Comparison of ENCODE assay signal across 8 mouse cellular contexts in genomic region chr11:61494129-61494997, GRCm38 (mm10). TPM values are rescaled to one million over a fixed set of nuclear protein-coding genes. Genes with fewer than 3 reads are reported as not detected.
A peak's percentile ranks its signal among the peaks of the same experiment; 100 is the strongest.
DNase-seq lines count a peak whose midpoint lies in the region; ATAC-seq lines count a peak whose summit lies in the region.

Gene Mapk7 (minus strand): TSS chr11:61494406.

- H3K4me3 ChIP-seq in hindbrain, embryonic 14.5 days (replicated peaks; ENCODE audit: low read length), result peak within 1 kb of the TSS; percentile 89
- H3K4me3 ChIP-seq in macrophage (ENCODE audit: inconsistent target), result peak within 1 kb of the TSS; percentile 91

- H3K9ac ChIP-seq in hindbrain, embryonic 14.5 days, result peak within 1 kb of the TSS; percentile 89

- no peaks in the 10 kb centered on the region for H3K27me3 ChIP-seq in hindbrain, embryonic 14.5 days (ENCODE audit: control insufficient read depth, insufficient read depth, low read length)

- peaks cover 33% of the 10 kb centered on the region for H3K79me2 ChIP-seq in macrophage (ENCODE audit: inconsistent target)

- H3K4me2 ChIP-seq in hindbrain, embryonic 14.5 days (replicated peaks), result peak within 1 kb of the TSS; percentile 75

- H3K27ac ChIP-seq in hindbrain, embryonic 14.5 days, result peak within 1 kb of the TSS; percentile 92
- H3K27ac ChIP-seq in macrophage, result peak within 1 kb of the TSS; percentile 84

- H3K36me3 ChIP-seq in hindbrain, embryonic 14.5 days (replicated peaks; ENCODE audit: control insufficient read depth, insufficient read depth), result peaks cover 34% of the 10 kb centered on the region
- peaks cover 27% of the 10 kb centered on the region for H3K36me3 ChIP-seq in macrophage (ENCODE audit: inconsistent target)

- peak; percentile 98 for ATAC-seq in hindbrain, embryonic 14.5 days (ENCODE audit: low FRiP score)

- no peaks in the 10 kb centered on the region for H3K9me3 ChIP-seq in hindbrain, embryonic 14.5 days (ENCODE audit: control insufficient read depth, low read length)

- WGBS in hindbrain, embryonic 14.5 days, result under 1% methylated on average over 61 of the region's 62 CpGs
- WGBS in macrophage (ENCODE audit: missing documents), result 2% methylated on average over 55 of the region's 62 CpGs

- peak; percentile 96 for DNase-seq in T-cell, adult 2 months (ENCODE audit: low spot score)
- peak; percentile 97 to 99 for DNase-seq in cerebellum, postnatal 25 days
- DNase-seq in frontal cortex, postnatal 25 days (ENCODE audit: low spot score in 2 of 2), result peak; percentile 93 to 94
- DNase-seq in hindbrain, embryonic 14.5 days (ENCODE audit: low spot score), result peak; percentile 100
- DNase-seq in left cerebral cortex, adult 18-20 months (ENCODE audit: low spot score in 2 of 2), result peak; percentile 91 to 97
- DNase-seq in right cerebral cortex, adult 18-20 months, result peak; percentile 96
- peak; percentile 91 for DNase-seq in urinary bladder, postnatal 10 days (ENCODE audit: low spot score)

- H3K4me1 ChIP-seq in hindbrain, embryonic 14.5 days (replicated peaks; ENCODE audit: control insufficient read depth, insufficient read depth, low read length), result peaks cover 11% of the 10 kb centered on the region

RNA-seq across cellular contexts. Expression of gene Mapk7, which starts in this region (rescaled TPM):
- 57.9 and 61.6 TPM in 2 replicates for polyA plus RNA-seq in hindbrain, embryonic 14.5 days (2014; fragmentation: Nextera tagmentation; extraction: Ambion mirVana)
- total RNA-seq in left cerebral cortex, adult 18-20 months (2021), result 10 to 100 TPM; 22.9 to 23.9 TPM
- total RNA-seq in macrophage (2018; cell fraction: chromatin; rRNA removed), result 10 to 100 TPM; 12.8 to 89.2 (median 47.6) TPM
- 10 to 100 TPM; 16.0 to 49.3 (median 36.1) TPM for total RNA-seq in macrophage (2018; cell fraction: cytosol; rRNA removed)
- 10 to 100 TPM; 18.1 to 76.5 (median 47.4) TPM for total RNA-seq in macrophage (2018; cell fraction: nucleus; rRNA removed)
- polyA plus RNA-seq in macrophage (2018), result 28.5 to 49.5 TPM (median 37.8 TPM) in 3 replicates

Comparison
In these comparisons a context has a peak if more than half of its experiments do, and no peak if none do; other contexts are left out.
1. Peak in every context shown above with its lines: DNase-seq, ATAC-seq, H3K4me3 ChIP-seq and H3K27ac ChIP-seq.